Mouse (Mus musculus) limb, embryonic 11.5 days (tissue): ENCODE results near the gene Inha. TPM values are rescaled to one million over a fixed set of nuclear protein-coding genes. Genes with fewer than 3 reads are reported as not detected.

Experiments
- ATAC-seq: fragments of 200-750 bp; cut with Nextera tagmentation; 2 replicates; pipeline ENCODE4 v1.8.0; 2017; ENCODE audit warnings: low read depth; ENCODE audit not compliant: insufficient number of reproducible peaks, low FRiP score, low TSS enrichment
- DNase-seq: peaks from one replicate; pipeline ENCODE4 v3.0.0-alpha.2; 2015; ENCODE audit warnings: low spot score
- H3K27ac ChIP-seq: fragments of 300-500 bp; sonication (generic); replicated peaks from 2 replicates; pipeline ENCODE4 v1.5.1; 2014; ENCODE audit warnings: low read depth, mild to moderate bottlenecking, low read length
- H3K27me3 ChIP-seq: fragments of 300-500 bp; sonication (generic); 2 replicates; pipeline ENCODE4 v1.6.1; 2014; ENCODE audit warnings: mild to moderate bottlenecking, low read length, mixed read lengths; ENCODE audit not compliant: control insufficient read depth, insufficient read depth
- H3K36me3 ChIP-seq: fragments of 300-500 bp; sonication (generic); 2 replicates; pipeline ENCODE4 v1.6.1; 2014; ENCODE audit warnings: mild to moderate bottlenecking, low read length, moderate library complexity, mixed read lengths; ENCODE audit not compliant: control insufficient read depth, insufficient read depth
- H3K4me1 ChIP-seq: fragments of 300-500 bp; sonication (generic); 2 replicates; pipeline ENCODE4 v1.6.1; 2014; ENCODE audit warnings: low read length, mixed read lengths; ENCODE audit not compliant: control insufficient read depth, insufficient read depth
- H3K4me2 ChIP-seq: fragments of 300-500 bp; sonication (generic); 2 replicates; pipeline ENCODE4 v1.6.1; 2014; ENCODE audit warnings: low read depth, mild to moderate bottlenecking, moderate library complexity; ENCODE audit not compliant: severe bottlenecking
- H3K4me3 ChIP-seq: fragments of 300-500 bp; sonication (generic); 2 replicates; pipeline ENCODE4 v1.5.1; 2014; ENCODE audit warnings: low read depth, low read length
- H3K9ac ChIP-seq: fragments of 300-500 bp; sonication (generic); 2 replicates; pipeline ENCODE4 v1.6.1; 2014; ENCODE audit warnings: mild to moderate bottlenecking, low read length
- H3K9me3 ChIP-seq: fragments of 300-500 bp; sonication (generic); 2 replicates; pipeline ENCODE4 v1.6.1; 2016; ENCODE audit warnings: low read length; ENCODE audit not compliant: control insufficient read depth
- WGBS: fragments of 180-500 bp; shearing (Covaris S2); extraction: QIAGEN DNeasy Blood & Tissue Kit; methylation state at CpG from one replicate; pipeline ENCODE4 v1.1.7; 2014; 5-methylcytosine and 5-hydroxymethylcytosine counted together
- polyA plus RNA-seq: library from polyadenylated mRNA; unstranded; fragments of >200 nt; fragmentation: Nextera tagmentation; extraction: Ambion mirVana; gene quantifications from 2 replicates; pipeline ENCODE4 v1.2.1, GENCODE M21; 2014

Gene Inha
- polyA plus RNA-seq, 1 experiment from 2014 or later, result 2.3 TPM

- H3K27me3 ChIP-seq, result peaks cover 39% of the 10 kb centered on the region
- H3K4me2 ChIP-seq, result peak overlapping the region; percentile 93
- H3K9ac ChIP-seq, result no peak overlapping the region
Observed at GRCm38 (mm10) chr1:75480036-75480435, 26.8 kb upstream of the Inha start.

GRCm38 (mm10) chr1:75480735-75481134 lies 26.1 kb upstream of the Inha start:
- Histone ChIP-seq H3K9ac (no peak overlapping the region), H3K4me2 (no peak overlapping the region), H3K36me3 (no peaks in the 10 kb centered on the region; the same call in 1 of the 2 replicates), H3K27me3 (peaks cover 46% of the 10 kb centered on the region), H3K27ac (no peak overlapping the region), H3K9me3 (no peaks in the 10 kb centered on the region), H3K4me3 (no peak overlapping the region), H3K4me1 (peaks cover 16% of the 10 kb centered on the region)
- DNase-seq (no peak), ATAC-seq (no peak)
- WGBS, result 82% methylated on average over 7 of the region's 7 CpGs

More at GRCm38 (mm10) chr1:75480036-75480435, 26.8 kb upstream of the Inha start:
- WGBS, result 15% methylated on average over 13 of the region's 13 CpGs
- ATAC-seq (no peak), DNase-seq (no peak)
- Histone ChIP-seq H3K27ac (no peak overlapping the region), H3K4me3 (peak overlapping the region; percentile 85; the same call in 1 of the 2 replicates), H3K9me3 (no peaks in the 10 kb centered on the region), H3K4me1 (peaks cover 16% of the 10 kb centered on the region), H3K36me3 (peaks cover 5% of the 10 kb centered on the region)

GRCm38 (mm10) chr1:75486561-75486960 lies 20.3 kb upstream of the Inha start:
- Histone ChIP-seq H3K4me2 (peak overlapping the region; percentile 89; the same call in 1 of the 2 replicates), H3K36me3 (no peaks in the 10 kb centered on the region), H3K9me3 (no peaks in the 10 kb centered on the region), H3K9ac (no peak overlapping the region; the same call in 1 of the 2 replicates), H3K27me3 (peaks cover 48% of the 10 kb centered on the region), H3K27ac (no peak overlapping the region), H3K4me3 (no peak overlapping the region; the same call in 1 of the 2 replicates), H3K4me1 (peaks cover 8% of the 10 kb centered on the region)
- ATAC-seq (no peak), DNase-seq (no peak)
- WGBS, result 6% methylated on average over 24 of the region's 24 CpGs

GRCm38 (mm10) chr1:75487040-75487404 lies 19.9 kb upstream of the Inha start:
- H3K4me2 ChIP-seq, result peak overlapping the region; percentile 89
- H3K9me3 ChIP-seq, result no peaks in the 10 kb centered on the region
- ATAC-seq (no peak), DNase-seq (no peak)
- H3K27ac ChIP-seq, result no peak overlapping the region
- peak overlapping the region; percentile 9; the same call in 1 of the 2 replicates for H3K9ac ChIP-seq
- H3K36me3 ChIP-seq, result no peaks in the 10 kb centered on the region
- peaks cover 8% of the 10 kb centered on the region for H3K4me1 ChIP-seq
- 0% methylated on average over 13 of the region's 13 CpGs for WGBS
- H3K27me3 ChIP-seq, result peaks cover 45% of the 10 kb centered on the region
- peak overlapping the region; percentile 46 for H3K4me3 ChIP-seq

- H3K27ac ChIP-seq, result no peak overlapping the region
Observed at GRCm38 (mm10) chr1:75487405-75488161, 19.3 kb upstream of the Inha start.

GRCm38 (mm10) chr1:75490785-75491551 lies 15.9 kb upstream of the Inha start:
- Histone ChIP-seq H3K27ac (no peak overlapping the region), H3K9me3 (no peaks in the 10 kb centered on the region), H3K4me3 (no peak overlapping the region), H3K27me3 (peaks cover 19% of the 10 kb centered on the region), H3K36me3 (peaks cover 4% of the 10 kb centered on the region), H3K4me2 (no peak overlapping the region), H3K9ac (no peak overlapping the region), H3K4me1 (peaks cover 10% of the 10 kb centered on the region)
- DNase-seq (no peak), ATAC-seq (no peak)
- WGBS, result 82% methylated on average over 34 of the region's 34 CpGs

More at GRCm38 (mm10) chr1:75487405-75488161, 19.3 kb upstream of the Inha start:
- Histone ChIP-seq H3K4me1 (peaks cover 8% of the 10 kb centered on the region), H3K27me3 (peaks cover 39% of the 10 kb centered on the region), H3K9me3 (no peaks in the 10 kb centered on the region), H3K4me3 (peak overlapping the region; percentile 46), H3K36me3 (no peaks in the 10 kb centered on the region), H3K4me2 (peak overlapping the region; percentile 89), H3K9ac (peak overlapping the region; percentile 9; the same call in 1 of the 2 replicates)
- WGBS, result under 1% methylated on average over 62 of the region's 62 CpGs
- ATAC-seq (peak; percentile 56; the same call in 1 of the 2 replicates), DNase-seq (peak; percentile 85)

- H3K36me3 ChIP-seq, result peaks cover 5% of the 10 kb centered on the region
- peaks cover 5% of the 10 kb centered on the region; the same call in 1 of the 2 replicates for H3K4me1 ChIP-seq
- WGBS, result 37% methylated on average over 24 of the region's 24 CpGs
- ATAC-seq (no peak), DNase-seq (no peak)
- no peak overlapping the region for H3K4me2 ChIP-seq
- no peak overlapping the region for H3K4me3 ChIP-seq
- peaks cover 6% of the 10 kb centered on the region; the same call in 1 of the 2 replicates for H3K27me3 ChIP-seq
- H3K27ac ChIP-seq, result no peak overlapping the region
- H3K9ac ChIP-seq, result no peak overlapping the region
- H3K9me3 ChIP-seq, result no peaks in the 10 kb centered on the region
Observed at GRCm38 (mm10) chr1:75492579-75493170, 14.2 kb upstream of the Inha start.
